Mouse (Mus musculus) embryonic facial prominence, embryonic 13.5 days (tissue): ENCODE data around the gene Bcl11a. TPM values are rescaled to one million over a fixed set of nuclear protein-coding genes. Genes with fewer than 3 reads are reported as not detected.

Source experiments
- polyA plus RNA-seq: library from polyadenylated mRNA; unstranded; fragments of >200 nt; fragmentation: Nextera tagmentation; extraction: Ambion mirVana; gene quantifications from 2 replicates; pipeline ENCODE4 v1.2.1, GENCODE M21; 2015

Bcl11a gene
- polyA plus RNA-seq, 1 experiment from 2014 or later: 79.1 TPM

Other genes with a start within 250 kb of the Bcl11a start
- 18.5 and 19.5 TPM in 2 replicates for gene Papolg, start 182.8 kb upstream of the Bcl11a start, polyA plus RNA-seq
- gene A830031A19Rik, start 3.0 kb upstream of the Bcl11a start, polyA plus RNA-seq: not detected in 2 replicates